Mouse (Mus musculus) urinary bladder, postnatal 10 days (tissue): ENCODE data around the gene Tectb.
A peak's percentile ranks its signal among the peaks of the same experiment; 100 is the strongest.

ENCODE experiments used
- DNase-seq: peaks from one replicate; pipeline ENCODE4 v3.0.0; 2022; ENCODE audit warnings: low spot score

Tectb gene

GRCm38 (mm10) chr19:55209084-55209483 is 28.6 kb downstream of the Tectb start:
- no peak for DNase-seq

GRCm38 (mm10) chr19:55211698-55212097 is 31.2 kb downstream of the Tectb start:
- no peak for DNase-seq

- DNase-seq, result no peak
These were observed 33.2 kb downstream of the Tectb start for GRCm38 (mm10) chr19:55213617-55214340.

GRCm38 (mm10) chr19:55216876-55217275 is 36.3 kb downstream of the Tectb start:
- no peak for DNase-seq

- DNase-seq, result no peak
These were observed 36.8 kb downstream of the Tectb start for GRCm38 (mm10) chr19:55217365-55217764.

GRCm38 (mm10) chr19:55218192-55218739 is 37.7 kb downstream of the Tectb start:
- DNase-seq, result peak; percentile 51

- DNase-seq, result no peak
These were observed 38.2 kb downstream of the Tectb start for GRCm38 (mm10) chr19:55218741-55219221.

GRCm38 (mm10) chr19:55219359-55219758 is 38.8 kb downstream of the Tectb start:
- DNase-seq, result no peak

- DNase-seq, result no peak
These were observed 40.7 kb downstream of the Tectb start for GRCm38 (mm10) chr19:55221208-55221607.

- DNase-seq, result no peak
These were observed 41.7 kb downstream of the Tectb start for GRCm38 (mm10) chr19:55222268-55222667.

- DNase-seq, result no peak
These were observed 46.1 kb downstream of the Tectb start for GRCm38 (mm10) chr19:55226621-55227020.

- no peak for DNase-seq
These were observed 46.6 kb downstream of the Tectb start for GRCm38 (mm10) chr19:55227135-55227534.

GRCm38 (mm10) chr19:55231081-55231480 is 50.5 kb downstream of the Tectb start:
- no peak for DNase-seq

GRCm38 (mm10) chr19:55232136-55232535 is 51.6 kb downstream of the Tectb start:
- DNase-seq, result no peak

- DNase-seq, result no peak
These were observed 55.5 kb downstream of the Tectb start for GRCm38 (mm10) chr19:55236026-55236425.

GRCm38 (mm10) chr19:55236564-55236963 is 56.0 kb downstream of the Tectb start:
- DNase-seq, result no peak

GRCm38 (mm10) chr19:55239766-55240426 is 59.4 kb downstream of the Tectb start:
- no peak for DNase-seq

GRCm38 (mm10) chr19:55241186-55241645 is 60.7 kb downstream of the Tectb start, which contains the start of gene Gucy2g:
Gene Gucy2g (minus strand): TSS chr19:55241236.
- no peak for DNase-seq

GRCm38 (mm10) chr19:55244791-55245231 is 64.3 kb downstream of the Tectb start:
- no peak for DNase-seq
